Mouse (Mus musculus): ENCODE measurements around the gene Retnlb.

DNA sequence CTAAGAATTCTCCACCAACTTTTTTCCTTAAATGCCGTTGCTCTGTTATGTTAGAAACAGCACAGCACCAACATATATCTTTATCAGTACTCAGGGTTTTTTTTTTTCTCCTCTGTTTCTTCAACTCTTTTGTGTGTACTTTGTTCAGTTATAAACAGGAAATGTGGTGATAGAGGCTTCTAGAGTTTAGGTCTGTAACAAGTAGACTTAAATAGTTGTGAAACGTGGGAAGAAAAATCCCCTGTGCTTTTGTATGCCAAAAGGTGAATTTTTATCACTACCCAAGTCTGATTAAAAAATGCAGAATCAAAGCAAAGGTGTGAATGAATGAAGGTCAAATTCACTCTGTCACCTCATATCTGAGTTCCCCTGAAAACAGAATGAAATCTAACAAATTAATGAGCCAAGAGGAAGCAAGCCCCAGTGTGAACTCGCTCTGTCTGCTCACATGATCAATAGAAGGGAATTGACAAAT, 44.6 kb upstream of the Retnlb start, which contains the start of gene Trat1:
- TF ChIP-seq TAL1 (IDR thresholded peaks at IDR 0.05; ENCODE audit: low read length), result no peak
- TF ChIP-seq GATA1 (IDR thresholded peaks at IDR 0.05; ENCODE audit: low read length), result no peak
